Mouse (Mus musculus): ENCODE measurements at regions not wholly inside any gene's neighbourhood (a gene's known extent, or its start where the extent isn't known, plus 50 kb on each side); places are given as distances from the start of the nearest gene placed in this dataset.

GRCm38 (mm10) chr1:105206216-105206615 lies 150.3 kb downstream of the Rnf152 start:
- no peak for DNase-seq

DNA sequence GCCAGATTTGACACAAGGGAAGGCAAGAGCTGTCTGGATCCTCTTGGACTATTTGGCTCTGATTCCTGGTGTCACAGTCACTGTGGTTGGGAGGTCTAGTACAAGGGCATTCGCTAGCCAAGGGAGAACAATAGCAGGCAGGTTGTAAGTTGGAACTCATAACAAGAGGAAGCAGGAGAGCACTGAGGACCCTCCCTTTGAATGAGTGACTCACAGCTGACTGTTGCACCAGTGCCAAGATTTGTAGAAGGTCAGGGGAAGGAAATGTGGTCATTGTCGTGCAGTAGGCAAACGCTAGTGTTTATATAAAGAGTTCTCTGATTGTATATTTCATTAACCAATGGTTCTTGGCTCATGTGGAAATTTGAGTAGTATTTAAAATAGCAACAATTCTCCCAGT lies 157.2 kb downstream of the Rnf152 start:
- DNase-seq = no peak

DNA sequence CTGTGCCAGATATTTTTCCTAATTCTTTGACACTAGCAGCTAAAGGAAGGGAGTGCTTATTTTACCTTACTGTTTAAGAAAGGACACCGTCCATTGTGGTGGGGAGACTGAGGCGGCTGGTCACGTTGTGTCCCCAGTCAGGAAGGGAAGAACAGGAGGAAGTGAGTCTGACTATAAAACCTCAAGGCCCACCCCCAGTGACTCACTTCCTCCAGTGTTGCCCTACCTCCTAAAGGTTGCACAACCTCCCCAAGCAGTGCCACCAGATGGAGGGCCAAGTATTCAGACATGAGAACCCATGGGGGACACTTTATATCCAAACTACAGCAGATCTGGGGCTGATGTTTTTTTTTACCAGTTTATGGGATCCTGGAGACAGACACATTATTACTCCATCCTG lies 165.4 kb downstream of the Rnf152 start:
- DNase-seq = no peak

GRCm38 (mm10) chr1:105188920-105189266 lies 167.6 kb downstream of the Rnf152 start:
- DNase-seq = no peak

- no peak for DNase-seq
Measured at GRCm38 (mm10) chr1:105188210-105188919, 168.1 kb downstream of the Rnf152 start.

- DNase-seq = no peak
Measured at GRCm38 (mm10) chr1:105184470-105184869, 172.0 kb downstream of the Rnf152 start.

DNA sequence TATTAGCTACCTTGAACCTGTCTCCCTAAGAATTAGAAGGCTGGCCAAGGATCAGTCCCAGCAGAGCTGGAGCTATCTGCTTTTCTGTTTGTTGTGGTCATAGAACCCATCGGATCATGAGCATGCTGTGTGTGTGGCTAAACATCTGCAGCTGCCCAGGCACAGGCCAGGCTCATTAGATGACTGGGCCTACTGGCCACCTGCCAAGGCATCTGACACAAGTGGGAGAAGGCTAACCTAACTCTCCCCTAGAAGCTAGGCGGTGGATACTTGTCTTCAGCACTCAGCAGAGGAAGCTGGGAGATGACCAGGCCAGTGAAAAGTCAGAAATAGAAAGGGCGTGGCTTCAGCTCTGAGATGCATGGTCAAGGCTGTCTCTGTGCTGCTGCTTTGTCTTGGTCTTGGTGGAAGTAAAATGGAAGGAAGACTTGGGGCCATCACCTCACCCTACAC lies 177.1 kb downstream of the Rnf152 start:
- DNase-seq = peak; percentile 83

DNA sequence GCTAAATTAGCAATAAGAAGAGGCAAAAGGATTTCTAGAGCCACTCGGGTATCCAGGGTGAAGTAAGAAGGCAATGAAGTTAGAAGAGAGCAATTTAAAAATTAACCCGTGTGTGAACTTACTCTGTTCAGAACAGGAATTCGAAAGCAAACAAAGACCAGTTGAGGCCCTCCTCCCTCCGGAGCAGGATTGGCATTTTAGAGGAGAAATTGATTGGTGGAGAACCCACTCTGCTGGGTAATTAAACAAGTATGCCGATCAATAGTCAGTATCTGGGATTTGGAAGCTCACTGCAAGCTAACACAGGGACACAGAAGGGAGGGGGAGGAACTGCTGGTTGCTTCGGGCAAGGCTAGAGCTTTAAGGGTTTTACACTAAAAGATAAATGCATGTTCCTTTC lies 177.7 kb downstream of the Rnf152 start:
- peak; percentile 24 for DNase-seq

GRCm38 (mm10) chr1:105177938-105178337 lies 178.6 kb downstream of the Rnf152 start:
- DNase-seq = no peak

DNA sequence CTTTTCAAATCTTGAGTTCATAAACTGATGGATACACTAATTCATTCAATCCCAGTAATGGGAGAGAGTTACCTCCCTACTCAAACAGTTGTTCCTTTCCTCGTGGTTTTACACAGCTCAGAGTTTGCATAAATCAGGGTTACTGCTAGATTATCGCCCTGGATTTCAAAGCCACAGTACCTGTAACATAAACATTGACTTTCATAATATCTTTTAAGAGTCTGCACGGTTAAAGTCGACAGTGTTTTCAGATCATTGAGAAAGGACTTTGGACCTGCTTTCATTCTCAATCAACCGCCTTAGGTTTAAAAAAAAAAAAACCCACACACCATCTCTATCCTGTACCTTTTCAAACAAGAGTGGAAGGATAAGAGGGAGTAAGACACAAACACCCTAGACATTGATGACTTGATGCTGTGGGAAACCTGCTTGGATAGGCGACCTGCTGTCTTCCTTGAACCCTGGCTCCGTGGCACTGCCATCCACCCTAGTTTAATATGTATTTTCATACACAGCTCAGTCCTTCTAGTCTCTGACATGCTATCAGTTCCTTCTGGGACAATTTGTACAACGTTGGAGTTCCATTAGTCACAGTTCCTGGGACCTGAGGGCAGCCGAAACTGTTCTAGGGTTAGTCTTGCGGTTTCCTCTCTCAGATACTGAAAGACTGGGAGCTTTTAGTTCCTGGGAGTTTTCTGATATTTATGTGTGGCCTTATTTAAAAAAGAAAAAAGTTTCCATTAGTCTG lies 179.3 kb downstream of the Rnf152 start:
- no peak for DNase-seq

DNA sequence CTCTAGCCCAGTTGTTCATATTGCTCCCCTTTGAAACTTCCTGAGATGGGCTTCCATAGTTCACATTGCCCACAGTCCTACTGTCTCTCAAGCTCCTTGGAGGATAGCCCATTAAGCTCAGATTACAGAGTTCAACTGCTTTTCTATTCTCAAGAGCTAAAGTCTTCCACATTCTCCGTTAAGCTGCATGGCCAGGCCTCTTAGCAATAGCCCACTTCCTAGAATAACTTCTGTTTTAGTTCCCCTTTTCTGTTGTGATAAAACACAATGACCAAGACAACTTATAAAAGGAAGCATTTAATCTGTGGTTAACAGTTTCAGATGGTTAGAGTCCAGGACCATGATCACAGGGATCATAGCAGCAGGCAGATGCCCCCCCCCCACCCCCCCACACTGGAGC lies 185.5 kb downstream of the Rnf152 start:
- DNase-seq = no peak

DNA sequence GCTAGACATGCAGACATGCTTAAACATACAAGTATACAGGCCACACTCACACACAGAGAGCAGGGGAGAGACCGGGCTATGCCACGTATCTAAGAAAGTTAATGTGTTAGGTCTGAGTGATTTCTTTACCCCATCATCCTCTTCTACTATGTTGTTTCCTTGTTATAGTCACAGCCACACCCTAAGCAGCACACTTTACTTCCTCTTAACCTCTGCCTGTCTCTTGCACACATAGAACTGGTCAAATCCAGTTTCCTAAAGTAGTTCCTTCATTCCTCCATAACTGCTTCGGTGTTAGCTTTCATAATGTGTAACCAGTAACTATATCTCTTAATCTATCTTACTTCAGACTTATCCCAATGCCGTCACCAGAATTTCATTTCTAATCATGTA lies 186.4 kb downstream of the Rnf152 start:
- no peak for DNase-seq

GRCm38 (mm10) chr1:105169455-105170113 lies 186.9 kb downstream of the Rnf152 start:
- no peak for DNase-seq

DNA sequence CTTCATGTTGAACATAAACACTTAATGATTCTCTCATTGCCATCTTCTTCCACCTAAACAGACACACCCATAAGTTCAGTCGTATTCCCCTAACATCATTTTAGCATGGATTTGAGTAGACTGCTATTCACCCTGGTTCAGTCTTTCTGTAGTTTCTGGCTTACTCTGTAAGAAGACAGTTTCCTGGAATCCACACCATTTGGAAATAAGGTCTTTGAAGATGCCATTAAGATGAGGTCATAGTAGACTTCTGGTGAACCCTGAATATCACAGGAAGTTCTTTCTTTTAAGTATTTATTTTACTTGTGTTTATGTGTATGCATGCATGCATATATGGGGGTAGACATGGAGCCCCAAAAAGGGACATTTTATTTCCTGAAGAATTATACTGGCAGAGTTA lies 187.7 kb downstream of the Rnf152 start:
- DNase-seq = no peak

- DNase-seq = no peak
Measured at GRCm38 (mm10) chr1:105157459-105158124, 198.9 kb downstream of the Rnf152 start.

DNA sequence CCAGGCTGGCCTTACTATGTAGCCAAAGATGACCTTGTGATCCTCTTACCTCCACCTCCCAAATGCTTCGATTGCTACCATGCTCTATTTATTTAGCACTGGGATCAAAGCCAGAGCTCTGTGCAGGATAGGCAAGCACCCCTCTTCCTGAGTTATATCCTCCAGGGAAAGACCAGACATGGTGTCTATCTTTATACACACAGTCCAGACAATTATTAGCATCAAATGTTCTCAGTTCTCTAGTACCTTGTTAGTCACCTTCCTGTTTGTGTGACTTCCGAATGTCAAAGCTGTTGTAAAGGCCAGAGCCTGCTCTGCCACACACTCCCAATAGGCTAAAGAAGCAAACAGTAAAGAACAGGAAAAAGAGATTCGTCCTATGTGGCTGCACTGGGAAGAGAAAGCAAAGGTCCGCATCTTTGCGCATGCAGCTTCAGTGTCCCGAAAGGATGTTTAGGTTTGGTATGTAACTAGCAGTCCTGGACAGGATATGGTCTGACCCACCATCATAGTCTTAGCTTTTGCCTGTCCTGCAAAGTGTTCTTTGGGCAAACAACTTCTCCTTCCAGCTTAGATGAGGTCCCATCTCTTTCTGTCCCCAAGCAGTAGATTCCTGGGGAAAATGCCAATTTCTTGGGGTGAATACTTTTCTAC lies 204.2 kb downstream of the Rnf152 start:
- DNase-seq = no peak

- DNase-seq = no peak
Measured at GRCm38 (mm10) chr1:105151466-105151846, 205.1 kb downstream of the Rnf152 start.

DNA sequence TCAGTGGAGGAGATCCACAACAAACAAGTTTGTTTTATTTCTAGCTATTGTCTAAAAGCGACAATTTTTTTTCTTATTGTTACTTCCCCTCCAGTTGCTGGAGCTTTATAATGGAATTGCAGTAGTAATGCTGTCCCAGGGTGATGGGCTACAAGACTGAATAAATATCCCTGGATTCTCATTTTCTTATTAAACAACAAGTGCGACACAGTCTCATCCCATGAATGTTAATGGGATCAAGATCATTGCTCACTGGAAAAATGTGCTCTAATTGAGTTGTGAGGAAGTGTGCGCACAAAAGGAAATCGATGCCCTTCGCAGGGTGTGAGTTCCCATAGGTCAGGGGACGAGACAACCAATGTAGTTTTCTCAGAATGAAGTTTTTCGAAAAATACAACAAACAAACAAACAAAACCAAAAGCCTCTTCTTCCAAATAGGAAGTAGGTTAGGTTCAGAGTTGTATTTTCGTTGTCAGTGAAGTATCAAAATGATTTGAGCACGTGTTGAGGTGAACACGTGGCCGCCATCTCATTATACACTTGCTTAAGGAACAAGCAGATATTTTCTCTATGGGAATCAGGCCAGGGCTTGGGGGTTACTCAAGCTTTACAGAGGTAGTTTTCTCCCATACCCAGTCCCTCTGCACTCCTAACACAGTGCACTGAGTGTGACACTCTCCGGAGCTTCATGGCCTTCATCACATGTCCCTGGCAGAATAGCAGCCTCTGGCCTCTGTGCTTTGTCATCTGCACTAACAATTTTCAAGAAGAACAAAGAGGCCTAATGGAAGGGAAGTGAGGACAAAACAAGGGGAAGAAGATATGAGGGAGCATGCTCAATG lies 205.7 kb downstream of the Rnf152 start:
- peak; percentile 2 for DNase-seq

DNA sequence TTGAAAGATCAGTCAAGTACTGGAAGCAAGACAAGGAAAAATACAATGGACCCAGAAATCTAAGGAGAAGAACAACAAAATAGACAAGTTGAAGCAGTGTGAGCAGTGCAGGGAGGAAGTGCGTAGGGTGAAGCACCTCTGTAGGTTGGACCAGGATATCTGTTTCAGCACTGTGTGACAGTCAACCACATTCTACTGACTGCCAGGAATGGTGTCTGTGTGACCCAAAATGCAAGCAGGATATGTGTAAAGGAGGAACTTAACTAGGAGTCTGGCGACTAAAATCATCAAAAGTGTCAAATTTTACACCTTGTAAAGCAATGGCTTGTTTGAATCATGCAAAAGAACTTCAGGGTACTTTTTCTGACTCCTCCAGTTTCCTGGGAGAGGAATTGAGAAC lies 207.7 kb downstream of the Rnf152 start:
- DNase-seq = no peak

GRCm38 (mm10) chr1:105148048-105148447 lies 208.5 kb downstream of the Rnf152 start:
- DNase-seq = no peak

DNA sequence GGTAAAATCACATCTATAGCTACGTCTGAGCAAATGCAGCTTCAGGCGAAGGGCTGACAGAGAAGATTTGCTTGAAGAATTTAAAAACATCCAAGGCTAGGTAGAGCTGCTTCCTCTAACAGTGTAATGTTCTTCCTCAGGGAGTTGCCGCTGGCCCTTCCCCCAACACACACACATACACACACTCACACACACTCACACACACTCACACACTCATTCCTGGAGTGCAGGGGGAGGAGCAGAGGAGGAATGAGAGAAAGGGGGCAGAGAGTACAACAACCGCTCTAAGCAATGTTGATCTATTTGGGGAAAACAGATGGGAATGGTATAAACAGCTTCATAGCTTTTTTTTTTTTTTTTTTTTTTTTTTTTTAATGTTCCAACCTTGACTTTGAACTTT lies 232.6 kb downstream of the Rnf152 start:
- no peak for DNase-seq

- DNase-seq = no peak
Measured at GRCm38 (mm10) chr1:105117888-105118287, 238.6 kb downstream of the Rnf152 start.
